26 mouse cellular contexts compared by ENCODE assay signal in genomic region chr19:6471630-6472029, GRCm38 (mm10). TPM values are rescaled to one million over a fixed set of nuclear protein-coding genes. Genes with fewer than 3 reads are reported as not detected.
DNase-seq lines count a peak whose midpoint lies in the region; ATAC-seq and TF ChIP-seq lines count a peak whose summit lies in the region.
"Had no signal": no experiment of that assay in that cellular context is flagged by ENCODE, and none has a peak within 500 bp of the region (broad histone marks: within the 10 kb centered on the region; RNA-seq: fewer than 3 reads in every experiment).

No protein-coding gene starts in this region.

- no peak overlapping the region for H3K9ac ChIP-seq in lung, postnatal 0 days (replicated peaks; ENCODE audit: low read depth)
- H3K9ac ChIP-seq: embryonic facial prominence, embryonic 13.5 days; forebrain, embryonic 12.5 days; forebrain, embryonic 15.5 days; heart, embryonic 12.5 days; heart, embryonic 15.5 days; hindbrain, embryonic 13.5 days had no signal

- WGBS in lung, postnatal 0 days: 30% methylated on average over 4 of the region's 5 CpGs

- H3K9me3 ChIP-seq in lung, postnatal 0 days (ENCODE audit: low read length): no peaks in the 10 kb centered on the region
- H3K9me3 ChIP-seq: embryonic facial prominence, embryonic 13.5 days; forebrain, embryonic 12.5 days; forebrain, embryonic 15.5 days; heart, embryonic 15.5 days; hindbrain, embryonic 13.5 days had no signal

- ATAC-seq in lung, postnatal 0 days: peak; percentile 60; the same call in 1 of the 2 replicates
- ATAC-seq: forebrain, embryonic 15.5 days had no signal

- H3K36me3 ChIP-seq in lung, postnatal 0 days (ENCODE audit: insufficient read depth, low read length): no peaks in the 10 kb centered on the region
- H3K36me3 ChIP-seq: embryonic facial prominence, embryonic 10.5 days; embryonic facial prominence, embryonic 13.5 days; heart, embryonic 12.5 days; heart, embryonic 15.5 days; hindbrain, embryonic 10.5 days had no signal

- H3K4me3 ChIP-seq in lung, postnatal 0 days (ENCODE audit: low read depth, low read length): no peak overlapping the region
- H3K4me3 ChIP-seq: embryonic facial prominence, embryonic 10.5 days; embryonic facial prominence, embryonic 13.5 days; erythroblast, embryonic 14.5 days; forebrain, embryonic 12.5 days; forebrain, embryonic 15.5 days; heart, embryonic 12.5 days; heart, embryonic 15.5 days; hindbrain, embryonic 10.5 days; hindbrain, embryonic 13.5 days had no signal

- H3K4me2 ChIP-seq in lung, postnatal 0 days (replicated peaks; ENCODE audit: low read depth, low read length): no peak overlapping the region
- H3K4me2 ChIP-seq: embryonic facial prominence, embryonic 13.5 days; forebrain, embryonic 12.5 days; forebrain, embryonic 15.5 days; heart, embryonic 12.5 days; heart, embryonic 15.5 days; hindbrain, embryonic 13.5 days had no signal

- H3K27ac ChIP-seq in lung, postnatal 0 days (ENCODE audit: low read length): no peak overlapping the region
- H3K27ac ChIP-seq: embryonic facial prominence, embryonic 10.5 days; embryonic facial prominence, embryonic 13.5 days; forebrain, embryonic 12.5 days; forebrain, embryonic 15.5 days; heart, embryonic 15.5 days; hindbrain, embryonic 10.5 days; hindbrain, embryonic 13.5 days had no signal

- no peaks in the 10 kb centered on the region for H3K27me3 ChIP-seq in lung, postnatal 0 days (replicated peaks; ENCODE audit: insufficient read depth, low read length)
- H3K27me3 ChIP-seq: embryonic facial prominence, embryonic 13.5 days; forebrain, embryonic 15.5 days; hindbrain, embryonic 13.5 days had no signal

- TF ChIP-seq EP300 in lung, postnatal 0 days (IDR thresholded peaks at IDR 0.05): peak; percentile 27; the same call in 1 of the 2 replicates

- no peak for TF ChIP-seq CTCF in lung, postnatal 0 days (IDR thresholded peaks at IDR 0.05)

- no peaks in the 10 kb centered on the region for H3K4me1 ChIP-seq in lung, postnatal 0 days (ENCODE audit: insufficient read depth, low read depth, low read length)

- peak; percentile 1 for DNase-seq in adrenal gland, adult 2 months
- DNase-seq in adrenal gland, adult (ENCODE audit: inconsistent age in 2 of 2, low spot score in 1 of 2): no peak
- no peak for DNase-seq in lung, postnatal 0 days (ENCODE audit: low spot score)
- DNase-seq in lung, postnatal 25 days (ENCODE audit: low spot score): peak; percentile 45
- no peak for DNase-seq in urinary bladder, adult 2 months (ENCODE audit: low spot score)
- DNase-seq in urinary bladder, postnatal 10 days (ENCODE audit: low spot score): no peak
- DNase-seq in spleen, adult 18-20 months: no peak
- DNase-seq: adrenal gland, adult 8-10 months; adrenal gland, postnatal 25 days; cerebellum, adult 11-12 months; cerebellum, adult 8-10 months; cerebellum, postnatal 36 days; embryo, embryonic 11 days; gastrocnemius, postnatal 25 days; heart, adult 18-20 months; heart, postnatal 10 days; heart, postnatal 36 days had no signal

RNA-seq across cellular contexts. Expression of gene Nrxn2, which starts 53.1 kb away (rescaled TPM):
- 10 to 100 TPM; 12.1 to 14.0 TPM for total RNA-seq in adrenal gland, adult 2 months (2021)
- 14.3 and 18.1 TPM in 2 replicates for polyA plus RNA-seq in adrenal gland, adult 2 months (2012; rRNA removed)
- 3.8 and 4.7 TPM in 2 replicates for polyA plus RNA-seq in lung, postnatal 0 days (2015; fragmentation: Nextera tagmentation; extraction: Ambion mirVana)
- 1.3 and 1.5 TPM in 2 replicates for polyA plus RNA-seq in urinary bladder, adult 2 months (2012; rRNA removed)

Comparison
In these comparisons a context has a peak if more than half of its experiments do, and no peak if none do; other contexts are left out.
1. DNase-seq: peak in adrenal gland, adult 2 months (single experiment) and lung, postnatal 25 days (single experiment); none in adrenal gland, adult (0 of 2), lung, postnatal 0 days (single experiment), urinary bladder, adult 2 months (single experiment), urinary bladder, postnatal 10 days (single experiment) and spleen, adult 18-20 months (0 of 2).